17 mouse cellular contexts compared by ENCODE assay signal in genomic region chr5:136449801-136450200, GRCm38 (mm10).
DNase-seq lines count a peak whose midpoint lies in the region; ATAC-seq and TF ChIP-seq lines count a peak whose summit lies in the region.
"Had no signal": no experiment of that assay in that cellular context is flagged by ENCODE, and none has a peak within 500 bp of the region (broad histone marks: within the 10 kb centered on the region; RNA-seq: fewer than 3 reads in every experiment).

No protein-coding gene starts in this region.

- no peak for TF ChIP-seq CTCF in liver, postnatal 0 days (IDR thresholded peaks at IDR 0.05; ENCODE audit: low read depth)

- peak; percentile 43; the same call in 1 of the 2 replicates for ATAC-seq in liver, embryonic 11.5 days (replicated peaks; ENCODE audit: low FRiP score)
- ATAC-seq in liver, postnatal 0 days: peak; percentile 57
- ATAC-seq: Patski had no signal

- no peaks in the 10 kb centered on the region for H3K36me3 ChIP-seq in liver, embryonic 11.5 days (ENCODE audit: control insufficient read depth, insufficient read depth, low read length)
- H3K36me3 ChIP-seq in liver, postnatal 0 days (replicated peaks; ENCODE audit: insufficient read depth, low read length): no peaks in the 10 kb centered on the region
- H3K36me3 ChIP-seq in midbrain, embryonic 10.5 days: peaks cover 24% of the 10 kb centered on the region

- H3K9me3 ChIP-seq in liver, embryonic 11.5 days (ENCODE audit: control insufficient read depth, low read length): no peaks in the 10 kb centered on the region
- H3K9me3 ChIP-seq in liver, postnatal 0 days (ENCODE audit: low read length): no peaks in the 10 kb centered on the region
- H3K9me3 ChIP-seq in midbrain, embryonic 10.5 days (replicated peaks): no peaks in the 10 kb centered on the region
- H3K9me3 ChIP-seq: heart, embryonic 13.5 days had no signal

- peaks cover 12% of the 10 kb centered on the region; the same call in 1 of the 2 replicates for H3K4me1 ChIP-seq in liver, embryonic 11.5 days (replicated peaks; ENCODE audit: control insufficient read depth, insufficient read depth, low read length)
- H3K4me1 ChIP-seq in liver, postnatal 0 days (ENCODE audit: insufficient read depth): peaks cover 4% of the 10 kb centered on the region
- H3K4me1 ChIP-seq in midbrain, embryonic 10.5 days: no peaks in the 10 kb centered on the region

- H3K27me3 ChIP-seq in liver, embryonic 11.5 days (replicated peaks; ENCODE audit: control insufficient read depth, insufficient read depth, low read length): no peaks in the 10 kb centered on the region
- H3K27me3 ChIP-seq in liver, postnatal 0 days (ENCODE audit: insufficient read depth, low read length): no peaks in the 10 kb centered on the region
- H3K27me3 ChIP-seq in midbrain, embryonic 10.5 days (ENCODE audit: low read depth, poor library complexity, severe bottlenecking): no peaks in the 10 kb centered on the region
- H3K27me3 ChIP-seq: heart, embryonic 13.5 days; Patski had no signal

- no peak overlapping the region for H3K27ac ChIP-seq in liver, embryonic 11.5 days (ENCODE audit: low read depth, low read length)
- no peak overlapping the region for H3K27ac ChIP-seq in liver, postnatal 0 days (ENCODE audit: low read depth)
- H3K27ac ChIP-seq in midbrain, embryonic 10.5 days (replicated peaks): no peak overlapping the region
- H3K27ac ChIP-seq: heart, embryonic 13.5 days; stomach, postnatal 0 days had no signal

- TF ChIP-seq EP300 in liver, postnatal 0 days (IDR thresholded peaks at IDR 0.05; ENCODE audit: low read depth): peak; percentile 41; the same call in 1 of the 2 replicates

- H3K4me2 ChIP-seq in liver, embryonic 11.5 days: no peak overlapping the region
- no peak overlapping the region for H3K4me2 ChIP-seq in liver, postnatal 0 days (ENCODE audit: low read depth, low read length)
- H3K4me2 ChIP-seq: heart, embryonic 13.5 days had no signal

- intact Hi-C loops in heart, postnatal 36 days (cut with DNase I): no loop called here

- no peak for DNase-seq in liver, embryonic 11.5 days (ENCODE audit: low spot score)
- DNase-seq in liver: no peak
- peak; percentile 13 for DNase-seq in c-Kit-positive CD71-positive TER-119-positive erythroid progenitor cells, embryonic 14.5 days (ENCODE audit: low spot score)
- no peak for DNase-seq in liver, postnatal 0 days
- DNase-seq in thymus, postnatal 25 days: peak; percentile 76
- DNase-seq in cerebellum, adult 8-10 months: no peak
- no peak for DNase-seq in heart, postnatal 36 days
- no peak for DNase-seq in midbrain, embryonic 10.5 days (ENCODE audit: low spot score)
- DNase-seq: adrenal gland, adult 8-10 months; cerebellum, postnatal 36 days; gastrocnemius, postnatal 25 days; kidney, postnatal 10 days; lung, postnatal 36 days; right cerebral cortex, postnatal 25 days had no signal

- H3K9ac ChIP-seq in liver, embryonic 11.5 days (ENCODE audit: low read depth, low read length): no peak overlapping the region
- H3K9ac ChIP-seq in liver, postnatal 0 days (replicated peaks): no peak overlapping the region
- H3K9ac ChIP-seq: heart, embryonic 13.5 days had no signal

- no peak overlapping the region for H3K4me3 ChIP-seq in liver, embryonic 11.5 days (ENCODE audit: low read depth, low read length)
- H3K4me3 ChIP-seq in liver, postnatal 0 days (ENCODE audit: low read depth, low read length): no peak overlapping the region
- H3K4me3 ChIP-seq in midbrain, embryonic 10.5 days: no peak overlapping the region
- H3K4me3 ChIP-seq: heart, embryonic 13.5 days had no signal

Comparison
In these comparisons a context has a peak if more than half of its experiments do, and no peak if none do; other contexts are left out.
1. DNase-seq: peak in c-Kit-positive CD71-positive TER-119-positive erythroid progenitor cells, embryonic 14.5 days (single experiment) and thymus, postnatal 25 days (single experiment); none in liver, embryonic 11.5 days (single experiment), liver (single experiment), liver, postnatal 0 days (single experiment), cerebellum, adult 8-10 months (single experiment), heart, postnatal 36 days (0 of 2) and midbrain, embryonic 10.5 days (single experiment).